Mouse (Mus musculus) thymus, postnatal 10 days (tissue): ENCODE results near the gene Nemf.
"Not testable (repeated sequence)": the region's sequence is repeated elsewhere in the genome, so short reads cannot be mapped to it uniquely, and the experiment has no call there.

Experiments
- DNase-seq, 2 experiments: peaks; one replicate each; pipeline ENCODE4 v3.0.0; 2021; ENCODE audit warnings: low spot score in 2 of 2

The Nemf gene

GRCm38 (mm10) chr12:69372731-69373331 lies 15.9 kb upstream of the Nemf start:
- DNase-seq, result peak; percentile 30 to 37

- peak; percentile 98 to 100 for DNase-seq
Observed at GRCm38 (mm10) chr12:69371854-69372671, 15.1 kb upstream of the Nemf start, which contains the start of the genes Arf6 and Gm9887. Gene Arf6, plus strand, starts transcription at chr12:69372150. Gene Gm9887, minus strand, starts transcription at chr12:69372458.

DNA sequence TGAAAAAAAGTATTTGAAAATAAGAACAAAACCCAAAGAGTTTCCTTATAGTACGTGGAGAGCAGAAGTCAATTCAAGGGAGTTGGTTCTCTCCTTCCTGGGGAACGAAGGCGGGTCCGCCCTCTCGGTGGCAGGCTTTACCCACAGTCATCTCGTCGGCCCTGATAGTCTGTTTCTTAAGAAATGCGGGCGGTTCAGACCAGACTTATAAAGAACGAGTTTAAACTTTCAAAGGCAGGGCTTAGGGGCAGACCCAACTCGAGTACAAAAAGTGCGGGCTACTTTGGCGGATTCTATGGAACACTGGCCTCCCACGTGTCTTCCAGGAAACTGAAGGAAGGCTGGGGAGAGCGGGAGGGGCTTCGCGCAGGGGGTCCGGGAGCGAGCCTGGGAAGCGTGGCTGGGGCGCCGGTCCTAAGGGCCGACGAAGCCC lies 14.5 kb upstream of the Nemf start:
- DNase-seq, result peak; percentile 76 to 77

GRCm38 (mm10) chr12:69370936-69371335 lies 14.0 kb upstream of the Nemf start:
- DNase-seq, result no peak

DNA sequence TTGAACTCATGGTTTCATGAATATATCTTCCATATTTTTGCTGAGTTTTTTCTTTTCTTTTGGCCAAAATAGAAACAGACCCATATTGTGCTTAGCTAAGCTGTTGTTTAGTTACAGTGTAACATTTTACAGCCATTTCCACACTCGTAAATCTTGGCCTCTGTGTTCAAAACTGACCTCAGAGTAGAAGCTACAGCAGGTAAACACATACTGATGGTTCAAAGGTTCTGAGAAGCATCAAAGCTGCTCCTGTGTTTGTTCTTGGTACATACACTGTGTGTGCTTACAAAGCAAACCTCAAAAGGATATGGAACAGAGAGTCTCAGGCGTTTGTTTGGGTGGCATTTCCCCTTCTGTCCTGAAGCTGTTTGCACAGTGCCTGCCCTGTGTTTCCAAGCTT lies 10.6 kb upstream of the Nemf start:
- no peak for DNase-seq

DNA sequence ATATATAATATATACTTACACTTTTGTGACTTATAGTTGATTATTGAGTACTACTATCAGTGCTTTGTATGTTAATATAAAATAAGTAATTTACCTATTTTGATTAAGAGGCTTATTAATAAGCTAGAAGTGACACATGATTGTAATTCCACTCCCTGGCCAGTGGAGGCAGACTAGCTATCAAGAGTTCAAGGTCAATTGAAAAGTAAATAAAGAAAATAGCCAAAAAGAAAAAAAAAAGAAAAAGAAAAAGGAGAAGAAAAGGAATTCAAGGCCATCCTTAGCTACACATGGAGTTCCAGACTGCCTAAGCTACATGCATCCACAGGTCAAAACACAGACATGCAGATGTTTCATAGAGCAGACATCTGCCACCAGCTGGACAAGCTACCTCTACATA lies 9.5 kb upstream of the Nemf start:
- no peak for DNase-seq

DNA sequence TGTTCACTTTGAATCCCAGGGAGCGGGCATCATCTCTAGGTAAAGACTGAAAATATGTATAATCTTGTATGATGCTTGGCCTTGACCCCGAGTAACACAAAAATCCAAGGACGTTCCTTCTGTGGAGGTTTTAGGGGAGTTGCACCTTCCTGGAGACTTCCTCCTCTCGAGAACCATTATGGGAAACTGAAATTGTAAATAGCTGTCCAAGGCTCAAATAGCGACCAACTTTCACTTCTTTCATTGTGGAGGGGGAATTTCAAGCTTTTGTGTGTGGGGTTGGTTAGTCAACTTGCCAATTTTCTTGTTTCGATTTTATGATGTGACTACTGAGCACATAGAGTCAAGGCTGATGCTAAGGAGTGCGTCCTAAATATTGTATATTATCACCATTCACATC lies 8.8 kb upstream of the Nemf start:
- DNase-seq, result no peak

- peak; percentile 66 to 76 for DNase-seq
Observed at GRCm38 (mm10) chr12:69363899-69364762, 7.2 kb upstream of the Nemf start.

DNA sequence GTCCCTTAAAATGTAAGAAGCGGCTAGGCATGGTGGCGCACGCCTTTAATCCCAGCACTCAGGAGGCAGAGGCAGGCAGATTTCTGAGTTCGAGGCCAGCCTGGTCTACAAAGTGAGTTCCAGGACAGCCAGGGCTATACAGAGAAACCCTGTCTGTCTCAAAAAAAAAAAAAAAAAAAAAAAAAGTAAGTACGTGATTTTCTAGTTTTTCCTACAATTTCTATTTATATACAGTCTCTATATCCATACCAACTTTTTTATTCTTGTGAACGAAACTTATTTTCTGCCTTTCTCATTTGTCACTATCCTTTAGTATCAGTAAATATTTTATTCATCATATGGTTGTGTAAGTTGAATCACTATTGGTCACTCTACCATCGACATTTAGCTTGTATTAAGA lies 6.1 kb upstream of the Nemf start:
- not testable (repeated sequence) for DNase-seq

GRCm38 (mm10) chr12:69362388-69362787 lies 5.4 kb upstream of the Nemf start:
- no peak for DNase-seq

DNA sequence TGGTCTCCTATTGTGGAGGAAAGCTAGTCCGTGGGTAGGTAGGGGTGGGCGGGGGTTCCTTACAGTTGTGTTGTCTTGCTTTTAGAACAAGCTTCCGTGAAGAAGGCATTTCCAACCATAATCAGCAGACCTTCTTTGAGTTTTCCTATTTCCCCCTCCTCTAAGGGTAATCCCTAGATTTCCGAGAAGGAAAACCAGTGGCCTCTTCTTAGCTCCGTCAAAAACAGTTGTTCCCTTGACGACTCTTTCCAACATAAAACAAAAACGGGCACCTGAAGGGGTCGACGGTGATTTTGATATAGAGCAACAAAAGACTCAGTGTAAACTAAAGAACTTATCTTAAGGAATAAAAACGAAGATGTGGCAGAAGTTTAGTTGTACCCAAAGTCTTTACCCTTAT lies 5.0 kb upstream of the Nemf start:
- DNase-seq, result no peak

- peak; percentile 99 to 100 for DNase-seq
Observed at GRCm38 (mm10) chr12:69360997-69361899, 4.3 kb upstream of the Nemf start.

DNA sequence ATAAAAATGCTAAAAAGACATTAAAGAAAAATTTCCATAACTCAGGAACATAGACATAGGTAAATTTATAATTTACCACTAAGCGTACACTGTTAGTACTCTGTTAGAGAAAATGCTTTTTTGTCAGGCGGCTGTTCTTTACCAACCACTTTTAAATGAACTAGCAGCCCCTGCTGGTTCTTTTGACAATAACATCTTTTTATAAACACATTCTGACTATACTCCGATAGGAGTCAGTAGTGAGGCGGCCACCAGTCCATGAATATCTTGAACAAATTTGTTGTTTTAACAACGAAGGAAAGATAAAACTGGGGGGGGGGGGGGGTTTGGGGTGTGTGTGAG lies 3.7 kb upstream of the Nemf start:
- DNase-seq, result peak; percentile 16 to 61

DNA sequence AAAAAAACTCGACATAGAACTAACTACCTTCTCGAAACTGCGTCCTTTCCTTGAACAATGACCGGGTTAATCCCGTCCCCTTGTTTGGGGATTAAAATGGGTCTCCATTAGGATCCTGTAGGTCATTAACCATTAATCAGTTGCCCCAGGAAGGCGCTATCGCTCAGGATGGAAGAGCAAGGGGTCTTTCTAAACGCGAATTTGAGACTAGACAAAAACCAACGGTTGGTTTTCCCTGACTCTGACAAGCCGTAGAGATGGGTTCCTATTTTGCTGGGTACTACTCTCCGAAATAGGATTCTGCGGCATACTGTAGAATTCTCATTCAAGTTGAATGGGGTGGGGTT lies 308 bp upstream of the Nemf start:
- no peak for DNase-seq

- no peak for DNase-seq
Observed at GRCm38 (mm10) chr12:69351685-69352084, 5.3 kb downstream of the Nemf start.

GRCm38 (mm10) chr12:69349928-69350327 lies 7.0 kb downstream of the Nemf start:
- DNase-seq, result no peak

- DNase-seq, result peak in 1 of 2 experiments; percentile 28
Observed at GRCm38 (mm10) chr12:69333547-69333946, 23.4 kb downstream of the Nemf start.

- no peak for DNase-seq
Observed at GRCm38 (mm10) chr12:69332147-69332546, 24.8 kb downstream of the Nemf start.

DNA sequence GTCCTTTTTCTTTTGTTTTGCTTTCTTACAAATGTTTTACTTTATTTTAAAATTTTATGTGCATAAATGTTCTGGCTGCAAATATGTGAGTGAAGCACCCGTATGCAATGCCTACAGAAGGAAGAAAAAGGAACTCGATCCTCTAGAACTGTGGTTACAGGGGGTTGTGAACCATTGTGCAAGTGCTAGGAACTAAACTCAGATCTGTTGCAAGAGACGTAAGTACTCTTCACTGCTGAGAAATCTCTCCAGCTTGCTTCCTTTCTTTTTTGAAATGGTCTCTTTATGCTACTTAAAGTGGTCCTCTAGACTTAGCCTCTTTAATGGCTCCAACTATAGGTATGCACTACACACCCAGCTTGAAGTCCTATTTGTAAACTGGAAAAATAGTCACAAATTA lies 25.8 kb downstream of the Nemf start:
- DNase-seq, result no peak

DNA sequence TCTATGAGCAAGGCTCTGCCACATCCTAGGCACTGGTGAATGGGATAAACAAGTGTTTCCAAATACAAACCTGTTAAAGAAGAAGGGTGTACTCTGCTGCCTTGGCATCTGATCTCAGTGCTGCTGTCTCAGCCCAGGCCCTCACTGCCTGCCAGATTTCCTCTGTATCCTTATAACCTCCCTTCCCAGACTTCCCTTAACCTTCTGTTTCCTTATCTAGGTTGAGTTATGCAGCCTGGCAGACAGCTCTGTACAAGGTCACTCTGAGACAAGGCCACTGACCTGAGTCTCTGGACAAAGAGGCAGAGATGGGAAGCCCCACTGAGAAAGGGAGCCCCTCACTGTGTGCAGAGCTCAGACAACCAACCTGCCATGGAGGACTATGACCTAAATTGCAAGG lies 38.5 kb downstream of the Nemf start:
- DNase-seq, result no peak

- no peak for DNase-seq
Observed at GRCm38 (mm10) chr12:69309659-69310058, 47.3 kb downstream of the Nemf start.
